In genomic region chr11:119839411-119840342, GRCm38 (mm10) we compare ENCODE assay signal across 13 mouse cellular contexts.
DNase-seq lines count a peak whose midpoint lies in the region; ATAC-seq and TF ChIP-seq lines count a peak whose summit lies in the region.
"Had no signal": no experiment of that assay in that cellular context is flagged by ENCODE, and none has a peak within 500 bp of the region (broad histone marks: within the 10 kb centered on the region; RNA-seq: fewer than 3 reads in every experiment).

No protein-coding gene starts in this region.

- peak; percentile 70; the same call in 1 of the 2 replicates for ATAC-seq in cerebellum, adult (ENCODE audit: insufficient number of reproducible peaks, low FRiP score, low TSS enrichment)
- no peak for ATAC-seq in kidney, postnatal 0 days (replicated peaks; ENCODE audit: low FRiP score, low read depth)
- ATAC-seq in hindbrain, embryonic 16.5 days: no peak
- no peak for ATAC-seq in erythroblast, adult 5-6 weeks (replicated peaks; ENCODE audit: low FRiP score, poor library complexity, severe bottlenecking)
- ATAC-seq: Patski had no signal

- no peak overlapping the region for H3K27ac ChIP-seq in kidney, postnatal 0 days
- 0 out of 2 replicates have a peak overlapping the region, but pooled peaks have one; percentile 5 for H3K27ac ChIP-seq in hindbrain, embryonic 16.5 days (ENCODE audit: low read depth, low read length)
- H3K27ac ChIP-seq: embryonic facial prominence, embryonic 15.5 days; neural tube, embryonic 12.5 days had no signal

- 85% methylated on average over 10 of the region's 10 CpGs for WGBS in kidney, postnatal 0 days
- WGBS in hindbrain, embryonic 16.5 days: 83% methylated on average over 10 of the region's 10 CpGs

- H3K27me3 ChIP-seq in kidney, postnatal 0 days (ENCODE audit: insufficient read depth, low read length): no peaks in the 10 kb centered on the region
- H3K27me3 ChIP-seq in hindbrain, embryonic 16.5 days (replicated peaks; ENCODE audit: control insufficient read depth, insufficient read depth, low read length): no peaks in the 10 kb centered on the region
- H3K27me3 ChIP-seq: embryonic facial prominence, embryonic 15.5 days; neural tube, embryonic 12.5 days; Patski had no signal

- DNase-seq in cerebellum, postnatal 4 days (ENCODE audit: low spot score in 2 of 2): no peak
- DNase-seq in kidney, postnatal 0 days (ENCODE audit: low spot score): no peak
- DNase-seq in kidney, postnatal 25 days: no peak
- DNase-seq in brain, adult 2 months (ENCODE audit: low read depth, low spot score): peak; percentile 76
- DNase-seq in spleen, postnatal 10 days (ENCODE audit: low spot score in 2 of 2): no peak
- DNase-seq: kidney, adult 11 months had no signal

- no peak overlapping the region for H3K9ac ChIP-seq in kidney, postnatal 0 days (ENCODE audit: low read depth, low read length)
- H3K9ac ChIP-seq in hindbrain, embryonic 16.5 days (ENCODE audit: low read depth, low read length): no peak overlapping the region
- H3K9ac ChIP-seq: embryonic facial prominence, embryonic 15.5 days; neural tube, embryonic 12.5 days had no signal

- H3K9me3 ChIP-seq in kidney, postnatal 0 days (replicated peaks; ENCODE audit: low read length): no peaks in the 10 kb centered on the region
- H3K9me3 ChIP-seq in hindbrain, embryonic 16.5 days (ENCODE audit: control insufficient read depth, low read length): no peaks in the 10 kb centered on the region
- H3K9me3 ChIP-seq: embryonic facial prominence, embryonic 15.5 days; neural tube, embryonic 12.5 days had no signal

- H3K4me2 ChIP-seq in kidney, postnatal 0 days (ENCODE audit: low read length): no peak overlapping the region
- H3K4me2 ChIP-seq in hindbrain, embryonic 16.5 days (ENCODE audit: low read length): no peak overlapping the region
- H3K4me2 ChIP-seq: embryonic facial prominence, embryonic 15.5 days; heart, embryonic 11.5 days; neural tube, embryonic 12.5 days had no signal

- peak; percentile 15; the same call in 1 of the 2 replicates for TF ChIP-seq CTCF in kidney, postnatal 0 days (IDR thresholded peaks at IDR 0.05; ENCODE audit: low read depth)

- no peaks in the 10 kb centered on the region for H3K4me1 ChIP-seq in kidney, postnatal 0 days (replicated peaks; ENCODE audit: insufficient read depth, low read length)
- no peaks in the 10 kb centered on the region for H3K4me1 ChIP-seq in hindbrain, embryonic 16.5 days (ENCODE audit: control insufficient read depth, insufficient read depth, low read depth, low read length)
- H3K4me1 ChIP-seq: embryonic facial prominence, embryonic 15.5 days; neural tube, embryonic 12.5 days had no signal

- H3K36me3 ChIP-seq in kidney, postnatal 0 days (ENCODE audit: insufficient read depth, low read length): no peaks in the 10 kb centered on the region
- H3K36me3 ChIP-seq in hindbrain, embryonic 16.5 days (ENCODE audit: control insufficient read depth, insufficient read depth, low read length): peaks cover 3% of the 10 kb centered on the region; the same call in 1 of the 2 replicates

- no peak overlapping the region for H3K4me3 ChIP-seq in kidney, postnatal 0 days (replicated peaks; ENCODE audit: low read depth, low read length)
- H3K4me3 ChIP-seq in hindbrain, embryonic 16.5 days (ENCODE audit: low read length): no peak overlapping the region
- H3K4me3 ChIP-seq: embryonic facial prominence, embryonic 15.5 days; neural tube, embryonic 12.5 days had no signal
